Mouse (Mus musculus): ENCODE measurements at regions not wholly inside any gene's neighbourhood (a gene's known extent, or its start where the extent isn't known, plus 50 kb on each side); places are given as distances from the start of the nearest gene placed in this dataset.

DNA sequence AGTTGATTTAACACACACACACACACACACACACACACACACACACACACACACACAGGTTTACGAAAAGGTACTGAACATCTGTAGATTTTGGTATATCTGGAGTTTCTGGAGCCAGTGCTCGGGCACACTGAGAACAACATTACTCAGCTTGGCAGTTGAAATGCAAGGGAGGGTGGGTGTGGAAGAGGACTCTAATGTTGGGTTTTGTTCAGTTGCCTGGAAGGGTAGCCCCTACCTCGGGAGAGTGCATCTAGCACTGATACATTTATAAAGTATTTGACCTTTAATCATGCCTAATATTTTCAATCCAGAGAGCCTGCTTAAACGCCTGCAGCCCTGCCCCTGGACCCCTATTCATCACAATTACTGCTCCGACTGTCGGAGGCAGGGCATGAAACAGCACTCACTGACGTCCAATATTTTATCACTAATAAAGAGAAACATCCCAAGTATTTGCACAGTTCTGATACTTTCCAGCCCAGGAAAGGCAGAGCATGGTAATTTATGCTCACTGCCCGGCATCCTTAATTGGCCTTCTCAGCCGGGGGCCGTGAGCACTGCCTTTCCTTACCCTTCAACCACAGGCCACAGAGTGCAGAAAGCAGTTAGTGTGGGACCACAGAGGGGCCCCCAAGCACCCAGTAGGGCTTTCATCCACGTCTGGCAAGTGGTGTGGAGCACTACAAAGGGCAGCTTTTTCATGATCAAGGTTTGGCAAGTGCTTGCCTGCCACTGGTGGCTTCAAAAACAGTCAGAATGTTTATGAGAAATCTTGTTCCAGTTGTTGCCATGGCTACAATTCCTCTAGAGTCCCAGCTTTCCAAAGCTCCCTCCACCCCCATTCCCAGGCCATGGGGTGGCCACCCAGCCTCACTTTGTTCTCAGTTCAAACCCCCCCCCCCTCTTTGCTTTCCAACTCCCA lies 76.3 kb upstream of the Pkdcc start:
- no peak overlapping the region for H3K27ac ChIP-seq (replicated peaks)
- H3K4me2 ChIP-seq (replicated peaks), result no peak overlapping the region
- no peak overlapping the region for H3K9ac ChIP-seq
- H3K36me3 ChIP-seq, result no peaks in the 10 kb centered on the region
- peak; percentile 51; the same call in 1 of the 2 replicates for ATAC-seq (ENCODE audit: insufficient number of reproducible peaks, low FRiP score, low TSS enrichment, low read depth)
- H3K27me3 ChIP-seq, result peaks cover 34% of the 10 kb centered on the region
- no peaks in the 10 kb centered on the region for H3K9me3 ChIP-seq (replicated peaks)
- WGBS, result 33% methylated on average over 11 of the region's 11 CpGs
- H3K4me3 ChIP-seq (replicated peaks), result no peak overlapping the region
- H3K4me1 ChIP-seq, result peaks cover 9% of the 10 kb centered on the region; the same call in 1 of the 2 replicates

DNA sequence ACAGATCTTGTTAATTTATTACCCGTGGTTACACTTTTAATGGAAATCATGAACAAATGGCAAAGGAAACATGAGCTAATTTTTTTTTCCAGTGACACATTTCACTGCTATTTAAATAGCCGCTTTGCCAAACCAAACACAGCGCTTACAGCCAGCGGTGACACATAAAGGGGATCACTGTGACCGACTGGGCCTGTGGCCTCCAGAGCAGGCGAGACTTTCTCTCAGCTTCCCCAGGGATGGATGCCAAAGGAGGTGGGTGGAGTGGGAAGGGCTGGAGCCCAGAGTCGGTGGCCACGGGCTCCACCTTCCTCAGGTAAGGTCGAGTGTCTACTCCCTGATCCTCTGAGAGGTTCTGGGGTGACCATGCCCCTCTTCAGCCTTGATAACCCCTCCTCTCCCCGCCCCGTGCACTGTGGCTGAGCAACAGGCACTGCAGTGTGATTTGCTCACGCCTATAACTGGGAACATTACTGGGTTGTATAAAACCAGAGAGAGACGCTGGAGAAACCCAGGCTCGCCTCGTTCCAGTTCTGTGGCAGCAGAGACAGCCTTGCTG lies 66.6 kb upstream of the Pkdcc start:
- ATAC-seq (ENCODE audit: insufficient number of reproducible peaks, low FRiP score, low TSS enrichment, low read depth), result peak; percentile 65; the same call in 1 of the 2 replicates
- H3K4me3 ChIP-seq (replicated peaks), result no peak overlapping the region
- H3K27ac ChIP-seq (replicated peaks), result peak overlapping the region; percentile 52
- H3K27me3 ChIP-seq, result peaks cover 3% of the 10 kb centered on the region
- WGBS, result 66% methylated on average over 15 of the region's 15 CpGs
- no peak overlapping the region for H3K4me2 ChIP-seq (replicated peaks)
- no peak overlapping the region for H3K9ac ChIP-seq
- H3K9me3 ChIP-seq (replicated peaks), result no peaks in the 10 kb centered on the region
- H3K36me3 ChIP-seq, result no peaks in the 10 kb centered on the region
- H3K4me1 ChIP-seq, result peaks cover 9% of the 10 kb centered on the region; the same call in 1 of the 2 replicates

DNA sequence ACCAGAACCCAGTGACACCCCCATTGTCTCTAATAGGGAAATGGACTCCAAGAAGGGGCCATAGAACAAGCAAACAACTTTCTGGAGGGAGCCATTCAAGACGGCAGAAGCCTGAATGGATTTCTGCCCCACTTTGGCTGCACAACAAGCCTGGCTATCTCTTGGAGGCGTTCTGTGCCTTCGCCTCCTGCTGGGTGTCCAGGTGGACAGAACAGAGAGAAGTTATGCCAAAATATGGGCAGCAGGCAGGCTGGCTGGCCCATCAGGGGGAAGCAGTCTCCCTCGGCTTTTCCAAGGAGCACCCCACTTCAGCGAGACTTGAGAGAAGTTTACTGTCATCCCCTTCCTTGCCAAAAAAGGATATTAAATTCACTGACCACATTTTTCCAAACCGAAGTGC lies 65.8 kb upstream of the Pkdcc start:
- no peaks in the 10 kb centered on the region for H3K9me3 ChIP-seq (replicated peaks)
- H3K4me3 ChIP-seq (replicated peaks), result no peak overlapping the region
- peaks cover 9% of the 10 kb centered on the region; the same call in 1 of the 2 replicates for H3K4me1 ChIP-seq
- H3K36me3 ChIP-seq, result no peaks in the 10 kb centered on the region
- WGBS, result 69% methylated on average over 6 of the region's 6 CpGs
- no peak for ATAC-seq (ENCODE audit: insufficient number of reproducible peaks, low FRiP score, low TSS enrichment, low read depth)
- H3K9ac ChIP-seq, result no peak overlapping the region
- peaks cover 3% of the 10 kb centered on the region for H3K27me3 ChIP-seq
- no peak overlapping the region for H3K27ac ChIP-seq (replicated peaks)
- no peak overlapping the region for H3K4me2 ChIP-seq (replicated peaks)

DNA sequence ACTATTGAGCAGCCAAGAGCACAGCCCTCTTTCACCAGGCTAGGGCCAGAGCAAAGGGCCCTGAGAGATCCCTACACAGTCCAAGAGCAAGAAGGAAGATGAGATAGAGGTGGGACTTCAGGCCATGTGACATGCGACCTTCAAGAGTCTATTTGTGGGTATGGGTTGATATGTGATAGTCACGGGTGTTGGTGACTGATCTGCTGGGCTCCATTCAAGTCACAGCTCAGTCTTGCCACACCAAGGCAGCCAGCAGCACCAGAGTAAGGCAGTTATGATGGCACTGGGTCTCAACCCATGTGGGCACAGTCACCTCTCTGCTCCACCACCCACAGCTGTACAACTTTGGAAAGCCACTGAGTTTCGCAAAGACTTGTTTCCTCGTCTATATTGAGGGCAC lies 60.0 kb upstream of the Pkdcc start:
- peaks cover 3% of the 10 kb centered on the region; the same call in 1 of the 2 replicates for H3K4me1 ChIP-seq
- ATAC-seq (ENCODE audit: insufficient number of reproducible peaks, low FRiP score, low TSS enrichment, low read depth), result no peak
- WGBS, result 86% methylated on average over 4 of the region's 4 CpGs
- H3K4me2 ChIP-seq (replicated peaks), result no peak overlapping the region
- no peak overlapping the region for H3K27ac ChIP-seq (replicated peaks)
- H3K27me3 ChIP-seq, result peaks cover 18% of the 10 kb centered on the region
- no peaks in the 10 kb centered on the region for H3K9me3 ChIP-seq (replicated peaks)
- H3K9ac ChIP-seq, result no peak overlapping the region
- no peak overlapping the region for H3K4me3 ChIP-seq (replicated peaks)
- no peaks in the 10 kb centered on the region for H3K36me3 ChIP-seq

DNA sequence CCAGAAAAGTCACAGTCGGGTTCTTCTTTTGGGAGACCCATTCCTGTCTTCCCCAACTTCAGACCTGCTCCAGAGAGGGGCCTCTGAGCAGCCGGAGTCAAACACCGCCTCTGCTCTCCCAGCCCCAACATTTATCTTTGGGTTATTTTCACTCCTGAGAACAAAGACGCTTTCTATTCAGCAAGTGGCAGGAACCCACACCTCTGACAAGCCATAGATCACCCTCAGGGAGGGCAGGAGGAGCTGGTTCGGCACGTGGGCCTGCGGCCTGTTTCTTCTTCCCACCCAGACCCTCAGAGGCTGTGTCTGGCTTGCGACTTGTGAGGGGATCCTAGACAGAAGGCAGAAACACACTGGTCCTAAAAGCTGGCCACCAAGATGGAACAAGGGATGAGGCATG lies 58.4 kb upstream of the Pkdcc start:
- no peak for ATAC-seq (ENCODE audit: insufficient number of reproducible peaks, low FRiP score, low TSS enrichment, low read depth)
- Histone ChIP-seq H3K4me2 (replicated peaks) (no peak overlapping the region), H3K27me3 (peaks cover 18% of the 10 kb centered on the region), H3K4me3 (replicated peaks) (no peak overlapping the region), H3K27ac (replicated peaks) (no peak overlapping the region), H3K36me3 (no peaks in the 10 kb centered on the region), H3K4me1 (peaks cover 3% of the 10 kb centered on the region; the same call in 1 of the 2 replicates), H3K9me3 (replicated peaks) (no peaks in the 10 kb centered on the region), H3K9ac (no peak overlapping the region)
- WGBS, result 44% methylated on average over 8 of the region's 8 CpGs

DNA sequence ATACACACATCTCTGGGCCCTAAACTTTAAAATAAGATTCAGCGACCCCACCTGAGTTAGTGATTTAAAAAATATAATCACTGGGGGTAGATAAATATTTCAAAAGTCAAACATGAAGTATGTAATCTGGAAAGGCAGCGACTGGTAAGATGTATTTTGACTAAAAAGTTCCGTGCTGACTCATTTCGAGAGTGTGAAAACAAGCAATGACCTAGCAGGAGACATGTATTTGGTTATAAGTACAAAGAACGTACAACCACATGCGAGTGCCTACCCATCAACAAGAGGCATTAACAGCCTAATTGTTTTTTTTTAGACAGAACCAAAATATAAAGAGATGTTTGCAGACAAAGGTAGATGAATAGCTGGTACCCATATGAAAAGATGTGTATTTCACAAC lies 57.0 kb upstream of the Pkdcc start:
- Histone ChIP-seq H3K4me1 (peaks cover 3% of the 10 kb centered on the region; the same call in 1 of the 2 replicates), H3K4me3 (replicated peaks) (no peak overlapping the region), H3K9me3 (replicated peaks) (no peaks in the 10 kb centered on the region), H3K27me3 (peaks cover 29% of the 10 kb centered on the region), H3K27ac (replicated peaks) (no peak overlapping the region), H3K36me3 (no peaks in the 10 kb centered on the region), H3K9ac (no peak overlapping the region), H3K4me2 (replicated peaks) (no peak overlapping the region)
- 81% methylated on average over 6 of the region's 6 CpGs for WGBS
- ATAC-seq (ENCODE audit: insufficient number of reproducible peaks, low FRiP score, low TSS enrichment, low read depth), result no peak

DNA sequence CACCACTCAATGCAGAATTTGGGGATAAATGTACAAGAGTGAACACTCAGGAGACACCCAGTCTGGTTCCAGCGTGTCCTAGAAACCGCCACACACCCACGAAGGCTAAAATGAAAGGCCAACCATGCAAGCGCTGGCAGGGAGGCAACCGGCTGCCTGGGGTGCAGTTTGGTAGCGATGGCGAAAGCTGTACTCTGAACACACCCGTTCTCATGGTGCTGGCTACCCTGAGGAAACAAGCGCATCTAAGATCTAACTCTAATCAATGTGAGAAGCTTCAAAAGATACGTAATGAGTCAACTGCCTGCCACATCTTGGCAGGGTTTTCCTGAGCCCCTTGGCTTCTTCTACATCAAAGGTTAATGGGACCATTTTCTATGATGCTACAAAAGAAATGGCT lies 56.4 kb upstream of the Pkdcc start:
- no peak overlapping the region for H3K4me2 ChIP-seq (replicated peaks)
- H3K9ac ChIP-seq, result no peak overlapping the region
- H3K4me1 ChIP-seq, result peaks cover 4% of the 10 kb centered on the region; the same call in 1 of the 2 replicates
- no peak overlapping the region for H3K4me3 ChIP-seq (replicated peaks)
- H3K27me3 ChIP-seq, result peaks cover 33% of the 10 kb centered on the region
- no peaks in the 10 kb centered on the region for H3K36me3 ChIP-seq
- H3K9me3 ChIP-seq (replicated peaks), result no peaks in the 10 kb centered on the region
- H3K27ac ChIP-seq (replicated peaks), result no peak overlapping the region
- no peak for ATAC-seq (ENCODE audit: insufficient number of reproducible peaks, low FRiP score, low TSS enrichment, low read depth)
- WGBS, result 83% methylated on average over 10 of the region's 10 CpGs

DNA sequence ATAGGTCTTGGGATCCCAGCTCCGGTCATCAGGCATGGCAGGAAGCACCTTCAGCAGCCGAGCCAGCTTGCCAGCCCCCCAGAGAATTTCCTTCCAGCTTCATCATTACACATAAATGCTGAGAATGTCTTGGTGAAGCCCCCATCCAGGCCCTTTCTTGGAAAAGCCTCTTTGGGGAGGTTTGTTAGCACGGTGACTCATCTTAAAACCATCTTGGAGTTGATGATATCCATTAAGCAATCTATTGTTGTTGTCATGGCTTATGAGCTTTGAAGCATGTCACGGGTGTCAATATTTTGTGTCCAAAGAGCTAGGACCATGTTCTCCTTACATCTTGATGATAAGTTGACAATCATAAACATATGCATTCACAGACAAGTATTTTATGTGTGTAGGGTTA lies 55.5 kb upstream of the Pkdcc start:
- WGBS, result 68% methylated on average over 4 of the region's 4 CpGs

DNA sequence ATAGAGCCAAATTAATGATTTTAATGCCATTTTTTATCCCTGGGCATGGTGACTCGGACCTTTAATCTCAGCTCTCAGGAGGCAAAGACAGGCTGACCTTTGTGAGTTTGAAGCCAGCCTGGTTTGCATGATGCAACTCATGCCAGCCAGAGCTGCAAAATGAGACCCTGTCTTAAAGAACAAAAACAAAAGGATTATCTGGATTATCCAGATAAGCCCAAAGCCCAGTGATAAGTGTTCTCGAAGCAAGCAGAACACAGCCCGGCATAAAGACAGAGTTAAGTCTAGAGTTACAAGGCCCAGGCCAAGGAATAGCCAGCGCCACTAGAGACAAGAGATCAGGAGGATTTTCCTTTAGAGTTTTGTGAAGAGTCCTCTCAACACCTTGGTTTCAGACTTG lies 54.8 kb upstream of the Pkdcc start:
- WGBS, result 67% methylated on average over 4 of the region's 4 CpGs
- ATAC-seq (ENCODE audit: insufficient number of reproducible peaks, low FRiP score, low TSS enrichment, low read depth), result no peak
- Histone ChIP-seq H3K9me3 (replicated peaks) (no peaks in the 10 kb centered on the region), H3K27ac (replicated peaks) (no peak overlapping the region), H3K9ac (no peak overlapping the region), H3K4me3 (replicated peaks) (no peak overlapping the region), H3K27me3 (peaks cover 40% of the 10 kb centered on the region), H3K36me3 (no peaks in the 10 kb centered on the region), H3K4me1 (peaks cover 11% of the 10 kb centered on the region; the same call in 1 of the 2 replicates), H3K4me2 (replicated peaks) (no peak overlapping the region)

More for the DNA sequence above, 55.5 kb upstream of the Pkdcc start:
- H3K9me3 ChIP-seq (replicated peaks), result no peaks in the 10 kb centered on the region
- no peak overlapping the region for H3K27ac ChIP-seq (replicated peaks)
- ATAC-seq (ENCODE audit: insufficient number of reproducible peaks, low FRiP score, low TSS enrichment, low read depth), result no peak
- peaks cover 40% of the 10 kb centered on the region for H3K27me3 ChIP-seq
- no peaks in the 10 kb centered on the region for H3K36me3 ChIP-seq
- peaks cover 11% of the 10 kb centered on the region; the same call in 1 of the 2 replicates for H3K4me1 ChIP-seq
- no peak overlapping the region for H3K4me2 ChIP-seq (replicated peaks)
- H3K4me3 ChIP-seq (replicated peaks), result no peak overlapping the region
- no peak overlapping the region for H3K9ac ChIP-seq

DNA sequence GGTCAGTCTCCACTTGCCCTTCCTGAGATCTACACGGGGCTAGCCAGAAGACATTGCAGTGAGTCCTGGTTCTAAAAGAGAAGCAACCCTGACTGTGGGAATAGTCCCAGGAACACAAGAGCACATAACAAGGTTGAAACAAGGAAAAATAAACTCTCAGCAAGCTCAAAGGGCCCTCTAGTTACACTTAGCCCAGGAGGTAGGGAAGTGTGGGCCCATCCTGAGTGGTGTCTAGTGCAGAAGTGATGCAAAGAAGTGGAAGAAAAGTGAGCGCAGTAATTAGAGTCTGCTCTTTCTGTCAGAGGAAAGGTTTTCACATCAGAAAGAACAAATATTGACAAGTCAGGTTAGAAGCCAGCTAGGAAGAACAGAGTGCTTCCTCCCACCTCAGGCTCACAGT lies 53.4 kb upstream of the Pkdcc start:
- Histone ChIP-seq H3K4me1 (0 out of 2 replicates have a peak, but pooled peaks cover 8% of the 10 kb centered on the region), H3K27ac (replicated peaks) (no peak overlapping the region), H3K9me3 (replicated peaks) (no peaks in the 10 kb centered on the region), H3K9ac (no peak overlapping the region), H3K4me2 (replicated peaks) (no peak overlapping the region), H3K4me3 (replicated peaks) (no peak overlapping the region), H3K36me3 (no peaks in the 10 kb centered on the region), H3K27me3 (peaks cover 46% of the 10 kb centered on the region)
- WGBS, result 65% methylated on average over 2 of the region's 2 CpGs
- ATAC-seq (ENCODE audit: insufficient number of reproducible peaks, low FRiP score, low TSS enrichment, low read depth), result no peak

DNA sequence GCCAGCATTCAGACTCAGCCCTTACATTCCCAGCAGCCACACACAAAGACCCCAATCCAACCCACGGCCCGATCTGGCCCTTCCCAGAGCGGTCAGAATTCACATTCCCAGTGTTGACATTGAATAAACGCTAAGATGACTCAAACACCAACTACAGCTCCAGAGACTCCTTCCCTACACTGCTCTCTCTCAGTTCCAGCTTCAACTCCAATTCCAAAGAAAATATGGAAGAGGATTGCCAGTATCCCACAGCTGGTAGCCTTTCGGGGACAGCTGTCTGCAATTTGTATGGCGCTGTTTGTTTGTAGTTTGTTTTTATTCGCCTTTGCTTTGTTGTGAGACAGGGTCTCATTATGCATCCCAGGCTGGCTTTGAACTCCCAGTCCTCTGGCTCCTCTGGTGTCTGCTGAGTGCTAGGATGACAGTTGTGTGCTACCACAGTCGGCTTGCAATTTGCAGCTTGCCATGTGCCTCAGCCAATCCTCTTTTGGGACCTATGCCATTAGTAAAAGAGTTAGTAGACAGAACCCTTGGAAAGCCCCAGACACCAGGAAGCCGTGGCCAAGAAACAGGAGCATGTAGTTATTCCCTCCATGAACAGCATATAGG lies 51.0 kb upstream of the Pkdcc start:
- 25% methylated on average over 9 of the region's 9 CpGs for WGBS
- Histone ChIP-seq H3K9me3 (replicated peaks) (no peaks in the 10 kb centered on the region), H3K27ac (replicated peaks) (no peak overlapping the region), H3K4me1 (0 out of 2 replicates have a peak, but pooled peaks cover 8% of the 10 kb centered on the region), H3K4me2 (replicated peaks) (no peak overlapping the region), H3K36me3 (no peaks in the 10 kb centered on the region), H3K4me3 (replicated peaks) (no peak overlapping the region), H3K9ac (no peak overlapping the region), H3K27me3 (peaks cover 46% of the 10 kb centered on the region)
- ATAC-seq (ENCODE audit: insufficient number of reproducible peaks, low FRiP score, low TSS enrichment, low read depth), result no peak

Measured in embryonic facial prominence, embryonic 15.5 days (tissue).